Mouse (Mus musculus) ES-CJ7 (cell line): ENCODE results near the gene Tmem274.

Experiments used
- DNase-seq: peaks from one replicate; pipeline ENCODE4 v3.0.0; 2011; ENCODE audit warnings: low read depth, low spot score

Gene Tmem274

GRCm38 (mm10) chr4:149475096-149475495 is 2.1 kb upstream of the Tmem274 start:
- DNase-seq, result no peak

- no peak for DNase-seq
These were observed 7.4 kb downstream of the Tmem274 start for GRCm38 (mm10) chr4:149484566-149484965.

GRCm38 (mm10) chr4:149485053-149485824 is 8.1 kb downstream of the Tmem274 start, which contains the start of the genes Nmnat1 and Lzic:
Gene Nmnat1 (minus strand): TSS chr4:149485202.
Gene Lzic (plus strand): TSS chr4:149485229.
- DNase-seq, result peak; percentile 96

- peak; percentile 36 for DNase-seq
These were observed 8.6 kb downstream of the Tmem274 start for GRCm38 (mm10) chr4:149485825-149486206.

- no peak for DNase-seq
These were observed 10.6 kb downstream of the Tmem274 start for GRCm38 (mm10) chr4:149487729-149488128.

GRCm38 (mm10) chr4:149489415-149490240 is 12.4 kb downstream of the Tmem274 start:
- DNase-seq, result no peak

- peak; percentile 65 for DNase-seq
These were observed 14.0 kb downstream of the Tmem274 start for GRCm38 (mm10) chr4:149491151-149491550.

- no peak for DNase-seq
These were observed 19.4 kb downstream of the Tmem274 start for GRCm38 (mm10) chr4:149496612-149497011.

- DNase-seq, result no peak
These were observed 21.7 kb downstream of the Tmem274 start for GRCm38 (mm10) chr4:149498901-149499300.

- no peak for DNase-seq
These were observed 22.6 kb downstream of the Tmem274 start for GRCm38 (mm10) chr4:149499790-149500189.

GRCm38 (mm10) chr4:149504363-149504762 is 27.2 kb downstream of the Tmem274 start:
- no peak for DNase-seq

GRCm38 (mm10) chr4:149504858-149505257 is 27.7 kb downstream of the Tmem274 start:
- DNase-seq, result no peak

- DNase-seq, result no peak
These were observed 28.2 kb downstream of the Tmem274 start for GRCm38 (mm10) chr4:149505261-149505967.

- no peak for DNase-seq
These were observed 29.7 kb downstream of the Tmem274 start for GRCm38 (mm10) chr4:149506904-149507303.

- no peak for DNase-seq
These were observed 34.1 kb downstream of the Tmem274 start for GRCm38 (mm10) chr4:149511221-149511646.

- no peak for DNase-seq
These were observed 34.9 kb downstream of the Tmem274 start for GRCm38 (mm10) chr4:149512072-149512471.

- DNase-seq, result no peak
These were observed 38.5 kb downstream of the Tmem274 start for GRCm38 (mm10) chr4:149515706-149516105.

GRCm38 (mm10) chr4:149517868-149518340 is 40.7 kb downstream of the Tmem274 start, which contains the start of gene Ctnnbip1:
Gene Ctnnbip1 (plus strand): TSS chr4:149518236.
- DNase-seq, result peak; percentile 98

GRCm38 (mm10) chr4:149518351-149519220 is 41.4 kb downstream of the Tmem274 start:
- DNase-seq, result no peak

GRCm38 (mm10) chr4:149521258-149521657 is 44.1 kb downstream of the Tmem274 start:
- DNase-seq, result no peak

- DNase-seq, result no peak
These were observed 46.8 kb downstream of the Tmem274 start for GRCm38 (mm10) chr4:149523961-149524360.
